Mouse (Mus musculus) hindbrain, embryonic 10.5 days (tissue): Measurements from ENCODE around the gene Nfkbil1. TPM values are rescaled to one million over a fixed set of nuclear protein-coding genes. Genes with fewer than 3 reads are reported as not detected.
"Not testable (repeated sequence)": the region's sequence is repeated elsewhere in the genome, so short reads cannot be mapped to it uniquely, and the experiment has no call there.

Experiments
- DNase-seq: peaks from one replicate; pipeline ENCODE4 v3.0.0-alpha.2; 2017; ENCODE audit warnings: low spot score
- H3K27ac ChIP-seq: fragments of 300-500 bp; sonication (generic); 2 replicates; pipeline ENCODE4 v1.5.1; 2016; ENCODE audit warnings: mild to moderate bottlenecking, moderate library complexity
- H3K27me3 ChIP-seq: fragments of 300-500 bp; sonication (generic); 2 replicates; pipeline ENCODE4 v1.6.1; 2016; ENCODE audit warnings: mild to moderate bottlenecking; ENCODE audit not compliant: poor library complexity, insufficient read depth, severe bottlenecking
- H3K36me3 ChIP-seq: fragments of 300-500 bp; sonication (generic); 2 replicates; pipeline ENCODE4 v1.6.1; 2016; ENCODE audit warnings: mild to moderate bottlenecking, moderate library complexity
- H3K4me1 ChIP-seq: fragments of 300-500 bp; sonication (generic); replicated peaks from 2 replicates; pipeline ENCODE4 v1.6.1; 2016; ENCODE audit warnings: mild to moderate bottlenecking
- H3K4me3 ChIP-seq: fragments of 300-500 bp; sonication (generic); 2 replicates; pipeline ENCODE4 v1.5.1; 2016; ENCODE audit warnings: mild to moderate bottlenecking, moderate library complexity
- H3K9me3 ChIP-seq: fragments of 300-500 bp; sonication (generic); 2 replicates; pipeline ENCODE4 v1.6.1; 2016; ENCODE audit warnings: mild to moderate bottlenecking, moderate library complexity
- WGBS: fragments of 180-500 bp; shearing (Covaris S2); methylation state at CpG from one replicate; pipeline ENCODE4 v1.1.7; 2016; 5-methylcytosine and 5-hydroxymethylcytosine counted together
- polyA plus RNA-seq: library from polyadenylated mRNA; unstranded; fragments of >200 nt; fragmentation: Nextera tagmentation; extraction: Ambion mirVana; gene quantifications from 2 replicates; pipeline ENCODE4 v1.2.1, GENCODE M21; 2016

Gene Nfkbil1
- polyA plus RNA-seq, 1 experiment from 2014 or later, result 11.6 TPM

DNA sequence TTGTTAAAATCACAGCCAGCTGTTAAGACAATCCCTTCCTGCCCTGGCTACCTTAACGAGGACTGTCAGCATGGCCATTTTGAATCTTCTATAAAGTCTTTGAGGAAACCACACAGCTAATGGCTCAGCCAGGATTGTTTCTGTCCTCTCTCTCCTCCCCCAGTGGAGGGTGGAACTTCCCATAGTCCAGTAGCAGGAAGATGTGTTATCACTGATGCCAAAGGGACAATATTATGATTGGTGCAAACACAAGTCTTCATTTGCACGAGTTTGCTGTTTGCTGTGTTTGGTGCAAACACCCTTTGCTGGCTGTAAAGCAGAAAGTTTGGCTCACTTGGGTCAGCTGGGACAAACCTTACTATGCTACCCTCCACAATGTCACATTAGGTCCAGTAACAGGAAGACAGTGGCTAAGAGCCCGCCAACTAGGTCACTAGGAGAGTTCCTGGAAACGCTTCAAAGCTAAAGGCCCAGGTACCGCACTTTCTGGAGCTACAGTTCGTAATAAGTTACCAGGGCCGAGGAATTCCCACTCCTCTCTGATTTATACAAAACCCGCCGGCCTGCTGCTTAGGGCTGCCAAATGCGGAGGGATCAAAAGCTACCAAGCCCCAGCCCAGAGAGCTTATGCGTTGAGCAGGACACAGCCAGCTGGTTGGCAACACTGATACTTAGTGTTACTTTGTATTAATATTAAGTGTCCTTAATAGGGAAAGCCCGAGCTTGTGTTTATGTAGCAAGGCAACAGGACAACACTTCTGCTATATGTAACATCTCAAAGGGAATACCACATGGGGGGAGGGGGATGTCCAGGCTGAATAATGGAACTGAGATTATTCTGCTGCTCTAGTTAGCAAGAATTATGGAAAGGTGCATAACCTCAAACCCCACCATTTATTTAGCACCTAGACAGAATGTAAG is 5.1 kb upstream of the Nfkbil1 start:
- Histone ChIP-seq H3K9me3 (no peaks in the 10 kb centered on the region), H3K4me3 (peak overlapping the region; percentile 95), H3K27me3 (no peaks in the 10 kb centered on the region), H3K27ac (peak overlapping the region; percentile 98), H3K36me3 (peaks cover 28% of the 10 kb centered on the region), H3K4me1 (peaks cover 51% of the 10 kb centered on the region)
- no peak for DNase-seq
- WGBS, result 36% methylated on average over 12 of the region's 12 CpGs

DNA sequence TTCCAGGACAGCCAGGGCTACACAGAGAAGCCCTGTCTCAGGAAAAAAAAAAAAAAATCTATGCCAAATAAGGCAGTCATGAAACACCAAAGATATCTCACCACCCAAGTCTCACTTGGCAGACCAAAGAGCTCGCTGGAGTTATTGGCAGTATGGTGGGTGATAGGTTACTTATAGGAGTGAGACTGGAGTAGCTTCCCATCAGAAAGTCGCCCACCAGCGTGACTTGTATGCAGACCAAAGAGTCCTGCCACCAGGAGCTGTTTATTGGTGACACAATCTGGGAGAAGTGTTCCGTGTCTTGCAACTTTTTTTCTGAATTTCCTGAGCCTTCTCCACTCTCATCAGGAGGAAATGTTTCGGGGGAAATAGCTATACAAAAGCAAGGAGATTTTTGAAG is 4.1 kb upstream of the Nfkbil1 start:
- no peaks in the 10 kb centered on the region for H3K27me3 ChIP-seq
- peaks cover 45% of the 10 kb centered on the region for H3K4me1 ChIP-seq
- no peak for DNase-seq
- H3K9me3 ChIP-seq, result no peaks in the 10 kb centered on the region
- H3K4me3 ChIP-seq, result no peak overlapping the region
- peak overlapping the region; percentile 98; the same call in 1 of the 2 replicates for H3K27ac ChIP-seq
- 83% methylated on average over 5 of the region's 5 CpGs for WGBS
- peaks cover 18% of the 10 kb centered on the region for H3K36me3 ChIP-seq

DNA sequence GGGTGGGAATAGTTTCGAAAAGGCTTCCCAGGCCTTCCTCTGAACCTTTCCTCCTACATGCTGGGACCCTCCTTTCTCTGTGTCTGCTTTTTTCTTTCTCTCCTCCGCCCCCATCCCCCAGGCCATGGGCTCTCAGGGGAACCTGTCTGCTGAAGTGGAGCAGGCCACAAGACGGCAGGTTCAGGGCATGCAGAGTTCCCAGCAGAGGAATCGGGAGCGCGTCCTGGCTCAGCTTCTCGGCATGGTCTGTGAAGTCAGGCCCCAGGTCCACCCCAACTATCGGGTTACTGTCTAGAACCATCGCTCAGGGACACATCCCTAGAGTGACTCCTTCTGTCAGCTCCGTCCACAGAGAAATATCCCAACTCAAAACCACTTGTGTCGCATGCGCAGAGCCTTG is 1.9 kb upstream of the Nfkbil1 start:
- WGBS, result 86% methylated on average over 12 of the region's 12 CpGs
- Histone ChIP-seq H3K27ac (no peak overlapping the region), H3K27me3 (no peaks in the 10 kb centered on the region), H3K9me3 (no peaks in the 10 kb centered on the region), H3K4me3 (no peak overlapping the region), H3K36me3 (peaks cover 15% of the 10 kb centered on the region), H3K4me1 (peaks cover 44% of the 10 kb centered on the region)
- no peak for DNase-seq

DNA sequence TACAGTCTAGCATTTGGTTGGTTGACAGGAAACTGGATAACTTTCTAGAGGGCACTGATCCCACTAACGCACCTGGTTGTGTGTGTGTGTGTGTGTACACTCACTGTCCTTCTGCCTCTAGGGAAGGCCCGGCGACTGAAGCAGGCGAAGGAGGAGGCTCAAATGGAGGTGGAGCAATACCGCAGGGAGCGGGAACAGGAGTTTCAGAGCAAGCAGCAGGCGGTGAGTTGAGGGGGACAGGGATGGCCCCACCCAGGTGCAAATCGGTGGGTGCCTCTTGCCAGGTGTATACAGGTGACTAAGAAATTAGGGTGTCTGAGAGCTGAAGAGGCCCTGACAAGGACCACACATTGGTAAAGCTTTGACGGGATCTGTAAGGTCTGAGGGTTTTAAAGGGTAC is 1.4 kb upstream of the Nfkbil1 start:
- 78% methylated on average over 9 of the region's 9 CpGs for WGBS
- peak overlapping the region; percentile 98 for H3K27ac ChIP-seq
- no peaks in the 10 kb centered on the region for H3K27me3 ChIP-seq
- DNase-seq, result no peak
- H3K9me3 ChIP-seq, result no peaks in the 10 kb centered on the region
- peak overlapping the region; percentile 74 for H3K4me3 ChIP-seq
- H3K36me3 ChIP-seq, result peaks cover 18% of the 10 kb centered on the region
- peaks cover 48% of the 10 kb centered on the region for H3K4me1 ChIP-seq

DNA sequence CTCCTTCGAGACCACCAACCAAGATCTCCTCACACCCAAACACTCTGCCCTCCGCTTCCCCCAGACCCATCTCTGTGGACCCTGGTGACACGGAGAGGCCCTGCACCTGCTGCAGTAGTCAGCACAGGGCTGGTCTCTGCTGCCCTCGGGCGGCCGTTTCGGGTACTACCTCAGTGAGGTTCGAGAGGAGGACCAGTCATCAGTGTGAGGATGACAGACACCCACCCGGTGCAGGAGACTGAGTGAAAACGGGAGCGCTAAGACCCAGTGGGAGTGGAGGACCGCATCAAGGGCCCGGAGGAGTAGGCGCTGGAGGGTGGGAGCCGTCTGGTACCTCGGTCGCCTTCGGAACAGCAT is 776 bp upstream of the Nfkbil1 start:
- H3K27ac ChIP-seq, result peak overlapping the region; percentile 98
- H3K36me3 ChIP-seq, result peaks cover 21% of the 10 kb centered on the region
- H3K9me3 ChIP-seq, result no peaks in the 10 kb centered on the region
- H3K4me1 ChIP-seq, result peaks cover 52% of the 10 kb centered on the region
- DNase-seq, result peak; percentile 97
- H3K4me3 ChIP-seq, result peak overlapping the region; percentile 74
- no peaks in the 10 kb centered on the region for H3K27me3 ChIP-seq
- WGBS, result under 1% methylated on average over 18 of the region's 18 CpGs

DNA sequence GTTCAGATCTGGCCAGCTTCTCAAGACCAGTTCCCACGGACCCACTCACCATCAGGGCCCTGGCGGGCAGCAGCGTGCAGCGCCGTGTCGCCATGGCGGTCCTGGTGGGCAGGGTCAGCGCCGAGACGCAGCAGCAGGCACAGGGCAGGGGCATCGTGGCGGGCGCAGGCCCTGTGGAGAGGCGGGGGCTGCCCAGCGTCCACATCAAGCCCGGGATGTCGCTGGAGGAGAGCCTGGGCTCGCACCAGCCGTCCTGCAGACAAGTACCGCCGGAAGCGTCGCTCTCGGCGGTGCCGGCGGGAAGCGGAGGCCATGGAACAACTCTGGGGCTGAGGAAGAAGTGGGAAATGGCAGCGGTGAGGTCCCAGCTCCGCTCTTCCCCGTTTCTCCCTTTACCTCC is 689 bp downstream of the Nfkbil1 start:
- no peaks in the 10 kb centered on the region for H3K9me3 ChIP-seq
- H3K4me1 ChIP-seq, result peaks cover 40% of the 10 kb centered on the region
- peak overlapping the region; percentile 98 for H3K27ac ChIP-seq
- H3K4me3 ChIP-seq, result peak overlapping the region; percentile 74
- peaks cover 34% of the 10 kb centered on the region for H3K36me3 ChIP-seq
- peak; percentile 69 for DNase-seq
- H3K27me3 ChIP-seq, result no peaks in the 10 kb centered on the region
- WGBS, result 4% methylated on average over 31 of the region's 31 CpGs

DNA sequence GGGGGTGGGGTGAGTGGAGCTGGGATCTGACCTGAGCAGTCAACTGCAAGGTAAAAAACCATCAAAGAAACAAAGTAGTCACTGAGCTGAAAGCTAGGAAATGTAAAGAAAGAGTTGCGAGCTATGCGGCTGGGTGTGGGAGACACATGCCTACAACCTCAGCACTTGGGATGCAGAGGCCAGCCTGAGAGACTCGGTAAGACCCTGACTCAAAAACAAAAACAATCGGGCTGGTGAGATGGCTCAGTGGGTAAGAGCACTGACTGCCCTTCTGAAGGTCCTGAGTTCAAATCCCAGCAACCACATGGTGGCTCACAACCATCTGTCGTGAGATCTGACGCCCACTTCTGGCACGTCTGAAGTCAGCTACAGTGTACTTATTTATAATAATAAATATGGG is 1.5 kb downstream of the Nfkbil1 start:
- Histone ChIP-seq H3K27ac (peak overlapping the region; percentile 98; the same call in 1 of the 2 replicates), H3K4me3 (peak overlapping the region; percentile 74), H3K36me3 (peaks cover 42% of the 10 kb centered on the region), H3K4me1 (peaks cover 39% of the 10 kb centered on the region)
- H3K27me3 ChIP-seq, H3K9me3 ChIP-seq, DNase-seq: not testable (repeated sequence)
- 90% methylated on average over 7 of the region's 7 CpGs for WGBS

DNA sequence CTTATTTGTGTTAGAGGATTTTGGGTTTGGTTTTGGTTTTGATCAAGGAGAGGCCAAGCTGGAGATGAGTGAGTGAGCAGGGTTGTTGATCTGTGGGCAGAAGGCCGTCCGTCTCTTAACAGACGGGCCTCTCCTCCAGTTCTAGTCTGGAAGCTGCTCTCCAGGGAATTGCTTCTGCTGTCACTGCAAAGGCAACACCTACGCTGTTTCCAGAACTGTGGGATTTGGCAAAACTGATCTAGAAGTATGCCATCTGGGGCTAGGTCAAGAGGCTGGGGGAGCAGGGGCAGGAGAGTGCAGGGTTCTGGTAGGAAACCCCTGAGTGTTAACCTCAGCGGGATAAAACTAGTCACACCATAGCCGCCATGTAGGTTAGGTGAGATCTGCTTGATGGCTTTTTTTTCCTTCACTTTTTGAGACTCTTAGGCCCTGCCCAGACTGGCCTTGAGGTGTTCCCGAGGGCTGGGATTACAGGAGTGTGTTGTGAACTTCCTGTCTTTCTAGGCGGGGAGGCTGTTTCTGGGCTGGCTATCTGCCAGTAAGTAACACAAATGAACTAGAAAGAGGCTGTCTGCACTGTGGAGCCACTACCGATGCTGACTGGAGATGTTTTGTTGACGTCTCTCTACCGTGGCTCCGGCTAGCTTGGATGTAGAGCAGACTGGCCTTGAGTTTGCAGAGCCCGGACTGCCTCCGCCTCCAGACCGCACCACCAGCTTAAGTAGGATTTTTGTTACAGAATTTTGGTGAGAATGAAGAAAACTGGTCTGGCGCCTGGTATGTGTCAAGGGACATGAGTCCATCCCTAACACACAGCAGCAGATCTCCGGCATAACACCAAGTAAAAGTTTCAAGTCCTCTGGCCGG is 2.2 kb downstream of the Nfkbil1 start, which contains the start of gene Atp6v1g2:
Atp6v1g2 (plus strand) TSS at position 547 of the 867 bp plus-strand sequence.
- no peak for DNase-seq

DNA sequence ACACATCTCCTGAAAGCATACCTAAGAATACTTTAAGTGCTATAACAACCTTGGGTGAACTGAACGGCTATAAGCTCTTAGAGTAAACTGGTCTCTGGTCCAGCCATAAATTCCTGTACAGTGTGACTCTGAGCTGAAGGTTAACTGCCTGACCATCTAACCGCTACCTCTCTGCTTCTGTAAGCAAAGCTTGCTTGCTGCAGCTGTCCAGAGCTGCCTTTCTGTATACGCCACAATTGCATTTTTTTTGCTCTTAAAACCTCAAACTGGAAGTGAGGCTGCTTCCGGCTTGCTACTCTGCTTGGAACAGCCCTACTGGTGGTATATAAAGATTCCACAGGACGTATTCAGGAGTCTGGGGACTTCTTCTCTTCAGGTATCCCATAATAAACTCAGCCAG is 2.9 kb downstream of the Nfkbil1 start:
- 0 out of 2 replicates have a peak overlapping the region, but pooled peaks have one; percentile 14 for H3K27ac ChIP-seq
- peaks cover 39% of the 10 kb centered on the region for H3K4me1 ChIP-seq
- 89% methylated on average over 5 of the region's 5 CpGs for WGBS
- DNase-seq, result no peak
- H3K27me3 ChIP-seq, result no peaks in the 10 kb centered on the region
- H3K36me3 ChIP-seq, result peaks cover 56% of the 10 kb centered on the region
- H3K9me3 ChIP-seq, result no peaks in the 10 kb centered on the region
- peak overlapping the region; percentile 6; the same call in 1 of the 2 replicates for H3K4me3 ChIP-seq

More for the DNA sequence above, 2.2 kb downstream of the Nfkbil1 start, which contains the start of gene Atp6v1g2:
- Histone ChIP-seq H3K36me3 (peaks cover 49% of the 10 kb centered on the region), H3K27me3 (no peaks in the 10 kb centered on the region), H3K4me1 (peaks cover 39% of the 10 kb centered on the region), H3K9me3 (no peaks in the 10 kb centered on the region), H3K27ac (peak within 1 kb of the TSS; percentile 98; the same call in 1 of the 2 replicates), H3K4me3 (peak within 1 kb of the TSS; percentile 74)
- WGBS, result 88% methylated on average over 18 of the region's 18 CpGs

DNA sequence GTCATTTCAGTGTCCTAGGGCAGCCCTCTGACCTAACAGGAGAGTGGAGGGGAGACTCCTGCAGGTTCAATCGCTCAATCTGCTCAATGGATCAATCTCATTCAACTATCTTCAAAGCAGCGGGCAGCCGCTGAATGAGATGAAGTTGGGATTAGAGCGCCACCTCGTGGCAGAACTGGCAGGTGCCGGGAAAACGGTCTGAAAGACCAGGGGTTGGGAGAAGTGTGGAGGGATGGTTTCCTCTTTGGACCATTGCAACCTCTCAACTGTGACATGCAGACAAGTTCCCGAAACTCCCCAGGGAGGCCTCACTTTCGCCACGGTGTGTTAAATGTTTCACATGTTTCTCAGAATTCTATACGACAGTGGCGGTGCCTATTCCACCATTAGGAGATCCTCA is 3.5 kb downstream of the Nfkbil1 start:
- Histone ChIP-seq H3K36me3 (peaks cover 62% of the 10 kb centered on the region), H3K4me3 (peak overlapping the region; percentile 12; the same call in 1 of the 2 replicates), H3K27ac (no peak overlapping the region), H3K9me3 (no peaks in the 10 kb centered on the region), H3K4me1 (peaks cover 38% of the 10 kb centered on the region), H3K27me3 (no peaks in the 10 kb centered on the region)
- WGBS, result 13% methylated on average over 12 of the region's 12 CpGs
- DNase-seq, result peak; percentile 88

DNA sequence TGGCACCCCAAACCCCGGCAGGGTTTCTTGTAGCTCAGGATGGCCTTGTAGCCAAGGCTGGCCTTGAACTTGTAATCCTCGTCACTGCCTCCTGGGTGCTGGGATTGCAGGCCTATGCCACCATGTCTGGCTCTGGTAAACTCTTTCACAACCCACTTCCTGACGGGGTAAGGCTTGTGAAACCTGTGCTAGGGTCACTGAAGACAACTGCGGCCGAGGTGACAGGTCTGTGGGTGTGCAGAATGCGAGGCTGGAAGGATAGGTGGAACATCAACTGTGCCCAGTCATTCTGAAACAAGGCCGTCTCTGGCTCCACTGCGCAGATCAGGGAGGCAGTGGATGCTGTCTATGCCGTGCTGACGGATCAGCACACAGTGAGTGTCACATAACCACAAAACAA is 4.6 kb downstream of the Nfkbil1 start:
- Histone ChIP-seq H3K36me3 (peaks cover 69% of the 10 kb centered on the region), H3K9me3 (no peaks in the 10 kb centered on the region), H3K4me3 (no peak overlapping the region), H3K27me3 (no peaks in the 10 kb centered on the region), H3K27ac (no peak overlapping the region), H3K4me1 (peaks cover 28% of the 10 kb centered on the region)
- no peak for DNase-seq
- WGBS, result 93% methylated on average over 10 of the region's 10 CpGs

DNA sequence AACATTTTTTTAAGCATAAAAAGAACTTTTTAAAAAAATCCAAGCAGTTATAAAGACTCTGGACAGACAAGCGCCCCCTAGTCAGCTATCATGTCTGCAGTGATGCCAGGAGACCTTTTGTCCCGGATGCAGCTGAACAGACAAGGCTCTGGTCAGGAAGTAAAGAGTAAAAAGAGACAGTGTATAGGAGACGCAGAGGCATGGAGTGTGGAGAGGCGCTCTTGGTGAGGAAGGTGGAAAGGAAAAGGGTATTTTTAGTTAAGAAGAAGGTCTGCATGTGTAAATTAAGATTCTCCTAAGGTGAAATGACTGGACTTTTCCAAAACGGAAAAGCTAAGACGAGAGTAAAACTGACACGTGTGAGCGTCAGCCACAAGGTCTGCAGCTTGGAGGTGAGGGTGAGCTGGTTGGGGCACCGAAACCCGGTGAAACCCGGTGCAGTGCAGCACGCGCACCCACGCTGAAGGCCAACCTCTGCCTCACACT is 9.0 kb downstream of the Nfkbil1 start:
- Histone ChIP-seq H3K36me3 (peaks cover 81% of the 10 kb centered on the region), H3K9me3 (no peaks in the 10 kb centered on the region), H3K27ac (no peak overlapping the region), H3K4me3 (no peak overlapping the region), H3K27me3 (no peaks in the 10 kb centered on the region), H3K4me1 (peaks cover under 1% of the 10 kb centered on the region; the same call in 1 of the 2 replicates)
- DNase-seq, result no peak
- 86% methylated on average over 14 of the region's 14 CpGs for WGBS
